Mouse (Mus musculus): ENCODE results near the gene Sytl3.

DNA sequence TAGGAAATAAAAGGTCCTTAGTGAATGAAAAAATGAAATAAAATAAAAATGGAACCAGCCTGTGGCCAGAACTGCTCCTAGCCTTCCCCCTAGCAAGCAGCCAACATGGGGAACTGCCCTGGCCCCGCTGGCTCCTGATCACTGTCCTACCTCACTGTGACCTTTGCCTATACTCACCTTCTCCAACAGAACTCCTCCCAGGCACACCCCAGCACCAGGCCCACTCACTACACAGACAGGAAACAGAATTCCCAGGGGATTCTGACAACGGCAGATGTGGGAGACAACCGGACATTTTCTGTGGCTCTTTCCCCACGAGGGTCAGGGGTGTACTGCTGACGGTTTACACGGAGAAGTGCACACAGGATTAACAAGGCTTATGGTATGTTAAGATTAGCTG lies 118.2 kb downstream of the Sytl3 start:
- TF ChIP-seq POLR2AphosphoS2 (IDR thresholded peaks at IDR 0.05; ENCODE audit: low read depth, low read length) (no peak), POLR2A (IDR thresholded peaks at IDR 0.05; ENCODE audit: low read depth, low read length) (no peak), EP300 (IDR thresholded peaks at IDR 0.05; ENCODE audit: low read length) (no peak), HCFC1 (IDR thresholded peaks at IDR 0.05; ENCODE audit: low read depth, low read length) (no peak), CTCF (conservative IDR thresholded peaks at IDR 0.05 in 1 of 2, IDR thresholded peaks at IDR 0.05 in 1 of 2; ENCODE audit: low read depth in 2 of 2, low read length in 2 of 2) (no peak), ZNF384 (IDR thresholded peaks at IDR 0.05; ENCODE audit: low read depth, low read length) (no peak), USF2 (conservative IDR thresholded peaks at IDR 0.05; ENCODE audit: low read depth, low read length) (no peak), RCOR1 (conservative IDR thresholded peaks at IDR 0.05; ENCODE audit: low read depth, low read length) (no peak), BHLHE40 (IDR thresholded peaks at IDR 0.05; ENCODE audit: low read depth, low read length) (no peak), JUN (IDR thresholded peaks at IDR 0.05; ENCODE audit: insufficient read depth, low read depth, low read length) (no peak), ETS1 (conservative IDR thresholded peaks at IDR 0.05; ENCODE audit: low read depth, low read length) (no peak), SIN3A (IDR thresholded peaks at IDR 0.05; ENCODE audit: low read length) (no peak; the same call in 1 of the 2 replicates), MYC (IDR thresholded peaks at IDR 0.05; ENCODE audit: low read depth, low read length) (no peak), MXI1 (IDR thresholded peaks at IDR 0.05; ENCODE audit: low read depth, low read length) (no peak)

Measured in CH12.LX (cell line).